Mouse (Mus musculus) bone marrow macrophage, adult 2 months (primary cell): ENCODE measurements around the gene Pgd.

Experiments
- CTCF ChIP-seq: IDR thresholded peaks from 2 replicates; pipeline ENCODE4 v1.5.1; 2012; ENCODE audit warnings: low read depth, mild to moderate bottlenecking, low read length, moderate library complexity
- POLR2A ChIP-seq: IDR thresholded peaks from 2 replicates; pipeline ENCODE4 v1.6.1; 2012; ENCODE audit warnings: mild to moderate bottlenecking, low read depth, low read length, borderline replicate concordance

- TF ChIP-seq POLR2A (no peak), CTCF (no peak)
These were observed 43.1 kb downstream of the Pgd start for GRCm38 (mm10) chr4:149123432-149123831.
